Mouse (Mus musculus): ENCODE measurements around the gene Pqlc2.

Gene Pqlc2

GRCm38 (mm10) chr4:139259302-139259871 lies 51.1 kb downstream of the Pqlc2 start:
- DNase-seq, result no peak

- DNase-seq, result no peak
Observed at GRCm38 (mm10) chr4:139258621-139259301, 51.7 kb downstream of the Pqlc2 start.

GRCm38 (mm10) chr4:139256708-139257107 lies 53.8 kb downstream of the Pqlc2 start:
- no peak for DNase-seq

- DNase-seq, result no peak
Observed at GRCm38 (mm10) chr4:139256146-139256545, 54.4 kb downstream of the Pqlc2 start.

GRCm38 (mm10) chr4:139253206-139253605 lies 57.3 kb downstream of the Pqlc2 start:
- DNase-seq, result peak; percentile 23 to 42

- peak; percentile 82 to 88 for DNase-seq
Observed at GRCm38 (mm10) chr4:139252051-139252760, 58.3 kb downstream of the Pqlc2 start.

GRCm38 (mm10) chr4:139250886-139251285 lies 59.6 kb downstream of the Pqlc2 start:
- no peak for DNase-seq

GRCm38 (mm10) chr4:139250043-139250442 lies 60.5 kb downstream of the Pqlc2 start:
- DNase-seq, result peak in 1 of 2 experiments; percentile 35

GRCm38 (mm10) chr4:139248736-139249135 lies 61.8 kb downstream of the Pqlc2 start:
- no peak for DNase-seq

GRCm38 (mm10) chr4:139247966-139248365 lies 62.5 kb downstream of the Pqlc2 start:
- no peak for DNase-seq

- DNase-seq, result no peak
Observed at GRCm38 (mm10) chr4:139246130-139246877, 64.2 kb downstream of the Pqlc2 start.

GRCm38 (mm10) chr4:139245534-139245933 lies 65.0 kb downstream of the Pqlc2 start:
- no peak for DNase-seq

GRCm38 (mm10) chr4:139244766-139245165 lies 65.7 kb downstream of the Pqlc2 start:
- DNase-seq, result no peak

GRCm38 (mm10) chr4:139244176-139244575 lies 66.3 kb downstream of the Pqlc2 start:
- DNase-seq, result no peak
